Mouse (Mus musculus) left cerebral cortex, postnatal 14 days (tissue): ENCODE results near the gene Rps13. TPM values are rescaled to one million over a fixed set of nuclear protein-coding genes. Genes with fewer than 3 reads are reported as not detected.
A peak's percentile ranks its signal among the peaks of the same experiment; 100 is the strongest.
"Not testable (repeated sequence)": the region's sequence is repeated elsewhere in the genome, so short reads cannot be mapped to it uniquely, and the experiment has no call there.

ENCODE experiments used
- DNase-seq, 2 experiments: peaks; one replicate each; pipeline ENCODE4 v3.0.0; 2021 to 2022; ENCODE audit warnings: low spot score in 2 of 2, mixed read lengths in 1 of 2
- intact Hi-C: fragments of 180-260 bp; cut with DNase I; formaldehyde crosslinking; loops from one replicate; pipeline ENCODE4 v1.15.1; 2025
- long read RNA-seq, 2 experiments: library from polyadenylated mRNA; stranded (forward); transcript quantifications; one replicate each; pipeline ENCODE4 v2.0.0; 2021
- total RNA-seq, 2 experiments: library from RNA; stranded (reverse); gene quantifications; 2 replicates each; pipeline ENCODE4 v1.2.3; 2021

Gene Rps13
- 100 to 1,000 TPM; 181 to 206 TPM for total RNA-seq
- long read RNA-seq, experiment 1, transcript Rps13-201 (6 exons, 589 nt) = major isoform, 58 of 65 reads
- long read RNA-seq, experiment 1, partial matches to known transcripts = 1 of 65 reads
- long read RNA-seq, experiment 1, other reads (novel, unspliced or antisense) = 2 of 65 reads
- long read RNA-seq, experiment 2, transcript Rps13-201 (6 exons, 589 nt) = major isoform, 41 of 46 reads
- long read RNA-seq, experiment 2, partial matches to known transcripts = 1 of 46 reads
- long read RNA-seq, experiment 2, other reads (novel, unspliced or antisense) = 3 of 46 reads

DNA sequence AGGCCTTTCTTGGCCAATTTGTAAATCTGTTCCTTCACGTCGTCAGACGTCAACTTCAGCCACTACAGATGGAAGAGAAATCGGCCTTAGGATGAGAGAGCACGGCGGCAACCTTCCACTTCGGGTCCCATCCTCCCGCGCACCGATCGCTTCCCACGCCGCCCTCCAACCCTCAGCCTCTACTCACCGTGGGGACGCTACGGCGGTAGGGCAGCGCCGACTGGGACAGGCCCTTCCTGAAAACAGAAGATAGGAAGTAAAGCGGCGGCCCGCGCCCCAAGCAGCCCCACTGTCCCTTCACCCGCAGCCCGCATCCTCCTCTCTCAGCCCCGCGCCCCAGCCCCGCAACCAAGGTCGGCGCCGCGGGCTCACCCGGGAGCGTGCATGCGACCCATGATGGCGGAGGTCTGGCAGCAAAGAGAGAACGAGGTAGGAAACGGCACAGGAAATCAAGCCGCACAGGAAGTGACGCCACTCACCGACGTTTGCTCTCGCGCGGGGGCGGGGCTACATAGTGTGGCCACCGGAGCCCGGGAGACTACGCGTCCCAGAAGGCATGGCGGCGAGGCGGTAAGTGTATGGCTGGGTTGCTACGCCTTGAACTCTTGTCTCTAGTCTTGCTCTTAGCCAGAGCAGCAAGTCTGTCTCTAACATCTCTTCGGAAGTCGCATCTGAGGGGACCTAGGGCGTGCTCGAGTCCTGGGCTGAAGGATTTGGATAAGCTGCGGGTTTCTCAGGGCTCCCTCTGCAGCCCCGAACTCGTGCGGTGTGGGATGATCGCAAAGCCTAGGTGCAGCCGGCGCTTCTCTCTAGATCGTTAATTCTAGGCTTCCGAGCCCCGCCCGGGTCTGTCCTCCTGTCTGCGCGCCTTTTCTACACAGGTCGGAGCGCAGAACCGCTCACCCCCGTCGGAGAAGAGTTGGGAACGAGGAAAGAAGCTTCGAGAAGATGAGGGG, at the start of gene Rps13:
Gene Rps13, minus strand, starts transcription at position 483 of the 956 bp plus-strand sequence.
- intact Hi-C loops = loop anchor here (5.0 to 10.0 kb wide), 2 partner anchors 108 to 171 kb away; partner anchors contain the start of genes Nucb2 and Pik3c2a
- peak; percentile 98 to 99 for DNase-seq

DNA sequence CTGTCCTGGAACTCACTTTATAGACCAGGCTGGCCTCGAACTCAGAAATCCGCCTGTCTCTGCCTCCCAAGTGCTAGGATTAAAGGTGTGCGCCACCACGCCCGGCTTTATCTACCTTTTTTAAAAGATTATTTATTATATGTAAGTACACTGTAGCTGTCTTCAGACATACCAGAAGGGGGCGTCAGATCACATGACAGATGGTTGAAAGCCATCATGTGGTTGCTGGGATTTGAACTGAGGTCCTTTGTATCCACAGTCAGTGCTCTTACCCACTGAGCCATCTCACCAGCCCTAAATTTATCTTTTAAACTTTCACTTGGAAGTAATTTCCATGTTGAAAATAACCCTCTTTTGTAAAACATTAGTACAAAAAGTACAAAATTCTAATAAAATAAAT, 45.2 kb upstream of the Rps13 start:
- intact Hi-C loops, DNase-seq: not testable (repeated sequence)

DNA sequence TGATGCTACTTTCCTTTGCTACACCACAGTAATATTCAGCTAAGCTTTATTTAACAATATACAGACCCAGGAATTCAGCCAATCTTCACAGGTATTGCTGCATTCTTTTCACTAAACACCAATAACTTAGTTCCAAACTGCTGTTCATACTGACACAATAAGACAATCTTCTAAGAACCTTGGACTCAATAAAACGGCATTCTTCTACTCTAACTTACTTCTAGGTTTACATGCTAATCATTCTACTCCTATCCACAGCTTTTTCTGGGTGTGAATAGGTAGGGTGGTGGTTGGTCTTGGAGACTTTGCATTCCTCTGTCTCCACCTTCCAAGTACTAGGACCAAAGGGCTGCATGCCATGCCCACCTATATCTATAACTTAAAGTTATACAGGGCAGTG, 40.3 kb upstream of the Rps13 start:
- no peak for DNase-seq
- intact Hi-C loops = no loop called here

DNA sequence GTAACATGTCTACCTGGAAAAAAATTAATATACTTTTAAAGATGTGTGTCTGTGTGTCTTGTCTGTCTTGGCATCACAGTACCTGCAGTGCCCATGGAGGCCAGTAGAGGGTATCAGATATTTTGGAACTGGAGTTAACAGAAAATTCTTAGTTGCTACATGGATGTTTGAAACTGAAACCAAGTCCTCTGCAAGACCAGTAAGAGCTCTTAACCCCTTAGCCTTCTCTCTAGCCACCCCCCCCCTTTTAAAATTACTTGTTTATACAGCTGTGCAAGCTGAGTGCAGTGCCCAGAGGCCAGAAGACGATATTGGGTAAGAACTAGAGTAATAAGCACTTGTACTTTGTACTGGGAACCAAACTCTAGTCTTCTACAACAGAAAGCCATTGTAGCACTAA, 2.2 kb upstream of the Rps13 start:
- intact Hi-C loops = loop anchor here (10.0 kb wide), 1 partner anchor 169 kb away; the partner anchor contains the start of gene Nucb2
- DNase-seq = peak; percentile 52 to 72

DNA sequence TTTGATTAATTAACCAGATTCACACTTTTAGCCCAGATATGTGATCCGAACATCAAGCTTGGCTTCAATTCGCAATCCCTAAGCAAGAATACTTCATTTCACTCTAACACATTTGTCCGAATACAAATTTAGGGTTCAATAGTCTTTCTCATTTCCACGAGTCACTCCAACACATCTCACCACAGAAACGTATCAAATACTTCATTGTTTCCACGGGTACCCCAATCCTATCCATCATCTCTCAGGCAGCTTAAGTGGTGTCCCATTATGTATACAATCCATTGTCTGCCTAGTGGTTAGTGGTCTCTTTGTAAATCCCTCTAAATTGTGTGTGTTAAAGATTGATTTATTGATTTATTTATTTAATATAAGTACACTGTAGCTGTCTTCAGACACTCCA, 1.1 kb upstream of the Rps13 start:
- DNase-seq = no peak
- intact Hi-C loops = loop anchor here (10.0 kb wide), 1 partner anchor 170 kb away; the partner anchor contains the start of gene Nucb2

DNA sequence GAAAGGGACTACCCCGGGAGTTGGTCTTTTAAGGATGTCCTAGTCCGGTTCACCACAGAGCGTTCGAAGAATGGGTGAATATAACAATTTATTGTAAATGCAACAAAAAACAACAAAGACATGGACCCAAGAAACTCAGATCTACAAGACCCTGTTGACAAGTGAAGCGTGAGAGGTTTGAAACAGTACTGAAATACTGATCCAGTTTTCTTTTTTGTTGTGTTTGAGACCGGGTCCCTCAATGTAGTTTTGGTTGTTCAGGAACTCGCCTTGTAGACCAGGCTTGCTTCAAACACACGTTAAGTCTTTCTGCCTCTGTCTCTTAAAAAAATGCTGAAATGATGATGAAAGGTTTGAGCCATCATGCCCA, 659 bp upstream of the Rps13 start:
- no peak for DNase-seq

DNA sequence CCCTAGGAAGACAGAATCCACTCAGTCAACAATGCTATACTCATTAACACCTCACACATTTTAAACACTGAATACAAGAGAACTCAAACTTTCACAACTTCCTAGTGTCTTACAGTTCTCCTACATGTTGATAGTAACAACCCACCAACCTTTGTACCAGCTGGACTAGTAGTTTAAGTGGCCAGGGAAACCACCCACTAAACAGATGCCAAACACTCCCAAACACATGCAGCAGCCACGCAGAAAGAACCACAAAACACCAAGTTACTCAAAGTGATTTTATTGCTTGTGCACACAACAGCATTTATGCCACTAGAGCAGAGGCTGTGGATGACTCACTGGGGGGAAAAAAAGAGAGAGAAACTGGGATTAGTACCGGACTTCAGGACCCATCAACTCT, 2.7 kb downstream of the Rps13 start:
- intact Hi-C loops = loop anchor here (5.0 to 10.0 kb wide), 2 partner anchors 111 to 174 kb away; partner anchors contain the start of genes Nucb2 and Pik3c2a
- peak in 1 of 2 experiments; percentile 34 for DNase-seq

More for the DNA sequence above, 659 bp upstream of the Rps13 start:
- intact Hi-C loops = loop anchor here (5.0 to 10.0 kb wide), 2 partner anchors 108 to 170 kb away; partner anchors contain the start of genes Nucb2 and Pik3c2a

DNA sequence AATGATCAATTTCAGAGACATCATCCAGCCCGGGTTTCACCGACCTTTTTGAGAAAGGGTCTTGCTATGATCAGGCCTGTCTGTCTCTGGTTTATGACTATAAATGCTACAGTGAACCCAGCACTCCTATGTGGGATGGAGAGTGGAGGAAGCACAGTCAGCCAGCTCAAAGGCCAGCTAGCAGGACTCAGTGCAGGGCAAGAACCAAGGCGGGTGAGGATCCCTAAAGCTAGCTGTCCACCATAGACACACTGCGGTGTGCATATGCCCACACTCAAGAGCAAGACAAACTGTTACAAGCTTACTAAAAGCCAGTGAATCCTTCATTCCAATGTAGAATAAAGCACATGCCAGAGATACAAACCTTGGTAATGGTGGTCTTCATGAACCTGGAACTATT, 4.1 kb downstream of the Rps13 start:
- intact Hi-C loops = loop anchor here (5.0 to 10.0 kb wide), 2 partner anchors 112 to 175 kb away; partner anchors contain the start of genes Nucb2 and Pik3c2a
- no peak for DNase-seq

DNA sequence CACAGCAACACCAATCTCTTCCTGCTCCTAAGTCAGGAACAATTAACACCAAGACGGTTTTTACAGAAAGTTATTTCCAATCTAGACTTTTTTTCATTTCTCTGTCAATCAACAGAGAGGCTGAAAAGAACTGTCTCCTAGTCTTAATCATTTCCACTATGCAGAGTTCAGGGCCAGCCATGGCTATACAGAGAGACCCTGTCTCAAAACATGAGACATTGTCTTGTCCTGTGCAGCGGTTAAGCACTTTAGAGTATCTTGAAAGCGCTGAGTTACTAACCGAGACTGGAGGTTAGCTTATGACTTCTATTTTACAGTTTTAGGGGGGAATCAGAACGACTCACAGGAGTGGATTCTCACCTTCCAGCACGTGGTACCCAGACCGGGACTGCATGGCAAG, 5.2 kb downstream of the Rps13 start:
- DNase-seq = no peak
- intact Hi-C loops = no loop called here

DNA sequence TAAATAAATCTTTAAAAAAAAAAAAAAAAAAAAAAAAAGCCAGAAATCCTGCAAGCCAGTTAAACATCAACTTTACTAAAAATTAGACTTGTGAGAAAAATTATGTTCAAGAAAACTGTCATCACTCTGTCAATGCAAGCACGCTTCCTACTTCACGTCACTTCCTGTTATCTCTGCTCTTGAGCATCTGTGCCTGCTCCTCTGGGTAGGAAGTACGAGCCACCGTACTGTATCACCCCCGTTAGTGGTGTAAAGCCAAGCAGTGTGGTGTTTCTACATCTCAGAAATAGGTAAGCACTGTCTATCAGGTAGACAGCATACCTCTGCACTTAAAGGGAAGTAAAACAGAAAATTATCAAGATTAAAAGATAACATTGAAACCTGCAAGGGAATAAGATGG, 6.1 kb downstream of the Rps13 start:
- intact Hi-C loops = no loop called here

DNA sequence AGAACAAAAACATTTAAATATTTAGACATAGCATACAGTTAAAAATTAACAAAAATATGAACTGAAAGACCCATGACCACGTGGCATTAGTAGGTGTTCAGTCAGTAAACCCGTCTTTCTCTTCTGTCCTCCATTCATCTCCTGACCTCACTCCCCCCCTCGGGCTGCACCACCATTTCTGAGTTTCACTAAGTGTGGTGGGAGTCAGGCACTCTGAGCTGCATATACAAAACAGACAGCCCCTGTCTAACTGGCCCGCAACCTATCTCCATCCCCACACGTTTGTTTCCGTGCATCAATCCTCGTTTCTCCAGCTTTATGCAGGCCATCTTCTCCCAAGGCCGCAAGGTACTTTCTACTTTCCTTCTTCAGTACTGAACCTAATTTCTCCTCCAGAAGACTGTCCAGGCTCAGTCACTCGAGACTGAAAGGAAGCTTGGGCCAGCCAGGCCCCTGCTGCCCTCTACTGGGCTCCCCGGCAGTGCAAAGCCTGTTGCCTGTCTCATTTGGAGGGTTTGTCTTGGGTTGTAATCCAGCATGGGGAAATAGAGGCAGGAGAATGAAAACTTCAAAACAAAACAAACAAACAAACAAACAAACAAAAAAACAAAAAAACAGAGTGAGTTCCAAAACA, 10.5 kb downstream of the Rps13 start:
- intact Hi-C loops = loop anchor here (1.0 to 5.0 kb wide), 3 partner anchors 61 to 166 kb away; no protein-coding TSS in a partner anchor
- peak; percentile 65 to 70 for DNase-seq

More for the DNA sequence above, 6.1 kb downstream of the Rps13 start:
- DNase-seq = no peak

DNA sequence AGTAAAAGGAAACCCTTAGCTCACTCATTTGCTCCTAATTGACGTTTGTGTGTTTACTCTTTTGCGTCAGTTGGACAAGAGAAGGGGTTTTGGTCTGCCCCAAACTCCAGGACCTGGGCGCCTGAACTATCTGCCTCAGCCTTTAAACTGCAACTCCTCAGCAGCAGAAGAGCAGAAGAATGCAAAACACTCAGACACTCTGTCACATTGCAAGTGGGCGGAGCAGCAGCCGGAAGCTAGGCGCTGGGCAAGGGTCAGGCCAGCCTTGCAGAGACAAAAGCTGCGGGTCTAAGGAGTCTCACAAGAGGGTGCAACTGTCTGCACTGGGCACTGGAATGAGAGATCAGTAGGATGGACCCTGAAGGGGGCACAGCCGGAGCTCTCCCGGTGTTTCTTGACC, 24.5 kb downstream of the Rps13 start:
- intact Hi-C loops = loop anchor here (5.0 kb wide), 1 partner anchor 42 kb away; no protein-coding TSS in a partner anchor
- no peak for DNase-seq

DNA sequence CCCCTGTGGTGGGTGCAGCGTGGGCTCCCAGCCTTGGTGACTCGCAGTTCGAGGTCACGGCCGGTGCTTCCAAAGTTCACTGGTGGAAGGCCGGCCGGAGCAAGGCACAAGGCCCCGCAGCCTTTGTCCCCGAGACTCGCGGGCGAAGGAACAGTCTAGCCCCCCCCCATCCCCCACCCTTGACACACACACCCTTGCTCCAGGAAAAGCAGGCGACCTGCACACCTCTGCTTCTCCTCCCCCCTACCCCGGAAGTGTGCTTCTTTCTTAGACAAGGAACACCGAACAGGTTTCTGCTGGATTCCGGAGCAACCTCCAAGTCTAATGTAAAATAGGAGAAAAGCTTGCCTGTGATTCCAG, 25.4 kb downstream of the Rps13 start:
- no peak for DNase-seq
- intact Hi-C loops = loop anchor here (5.0 kb wide), 1 partner anchor 41 kb away; no protein-coding TSS in a partner anchor

DNA sequence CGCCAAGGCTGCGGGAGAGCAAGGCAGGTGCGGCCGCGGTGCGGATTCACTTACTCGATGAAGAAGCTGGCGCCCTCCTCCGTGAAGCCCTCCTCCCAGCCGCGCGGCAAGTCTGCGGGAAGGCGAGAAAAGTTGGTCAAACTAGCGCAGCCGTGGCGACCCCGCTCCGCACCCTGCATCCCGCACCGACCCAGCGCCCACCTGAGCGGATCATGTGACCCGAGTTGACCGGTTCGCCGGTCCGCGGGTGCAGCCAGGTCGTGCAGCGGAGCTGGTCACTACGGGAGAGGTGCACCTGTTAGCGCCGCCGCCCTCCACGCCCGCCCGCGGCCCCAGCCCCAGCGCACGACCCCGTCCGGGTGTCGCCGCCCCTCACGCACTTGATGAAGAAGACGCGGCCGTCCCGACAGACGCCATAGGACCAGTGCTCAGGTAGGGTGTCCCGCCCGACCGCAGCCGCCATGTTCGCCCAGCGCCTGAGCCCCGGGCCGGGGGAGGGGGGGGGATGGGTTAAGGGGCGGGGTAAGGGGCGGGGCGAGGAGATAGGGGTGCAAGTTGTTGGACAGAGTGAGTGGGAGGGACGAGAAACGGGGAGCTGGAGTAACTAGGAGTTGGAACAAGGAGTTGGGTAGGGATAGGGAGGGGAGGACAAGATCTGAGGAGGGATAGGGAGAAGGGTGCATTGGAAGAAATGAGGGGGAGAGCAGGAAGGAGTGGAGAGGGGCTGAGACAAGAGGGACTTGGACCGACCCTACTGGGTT, 25.9 kb downstream of the Rps13 start, which contains the start of gene Plekha7:
Gene Plekha7, minus strand, starts transcription at position 506 of the 761 bp plus-strand sequence.
- DNase-seq = no peak
- intact Hi-C loops = loop anchor here (5.0 kb wide), 1 partner anchor 41 kb away; no protein-coding TSS in a partner anchor

DNA sequence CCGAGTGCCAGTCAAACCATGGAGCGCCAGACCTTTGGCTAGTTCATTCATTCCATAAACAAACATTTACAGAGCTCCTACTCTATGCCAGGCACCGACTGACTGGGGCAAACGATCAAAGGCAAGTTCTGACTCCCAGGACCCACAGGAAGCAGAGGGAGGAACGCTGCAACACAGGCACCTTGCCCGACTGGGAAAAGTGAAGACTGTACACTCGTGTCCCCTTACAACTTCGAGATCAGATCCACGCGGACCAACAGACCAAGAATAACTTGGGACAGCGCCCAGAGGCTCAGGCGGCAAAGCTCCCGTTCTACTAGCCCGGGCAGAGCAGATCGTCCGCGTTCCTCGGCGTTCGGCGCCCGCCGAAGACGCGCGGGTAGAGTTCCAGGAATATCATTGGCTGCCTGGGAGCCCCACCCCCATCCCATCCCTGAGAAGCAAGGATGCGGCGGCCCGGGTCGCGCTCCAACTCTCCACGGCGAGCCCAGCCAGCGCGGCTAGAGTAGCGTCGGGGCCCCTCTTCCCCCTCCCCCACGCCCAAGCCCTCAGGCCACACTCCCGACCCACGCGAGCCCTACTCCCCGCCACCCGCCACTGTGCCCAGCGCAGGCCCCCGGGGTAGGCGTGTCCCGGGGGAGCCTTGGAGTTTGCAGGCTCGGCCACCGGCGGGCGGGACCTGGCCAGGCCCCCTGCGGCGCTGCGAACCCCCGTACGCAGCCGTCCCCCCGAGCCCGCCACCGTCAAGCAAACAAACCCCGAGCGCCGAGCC, 26.7 kb downstream of the Rps13 start:
- intact Hi-C loops = loop anchor here (5.0 kb wide), 1 partner anchor 40 kb away; no protein-coding TSS in a partner anchor
- DNase-seq = peak; percentile 54 to 57

DNA sequence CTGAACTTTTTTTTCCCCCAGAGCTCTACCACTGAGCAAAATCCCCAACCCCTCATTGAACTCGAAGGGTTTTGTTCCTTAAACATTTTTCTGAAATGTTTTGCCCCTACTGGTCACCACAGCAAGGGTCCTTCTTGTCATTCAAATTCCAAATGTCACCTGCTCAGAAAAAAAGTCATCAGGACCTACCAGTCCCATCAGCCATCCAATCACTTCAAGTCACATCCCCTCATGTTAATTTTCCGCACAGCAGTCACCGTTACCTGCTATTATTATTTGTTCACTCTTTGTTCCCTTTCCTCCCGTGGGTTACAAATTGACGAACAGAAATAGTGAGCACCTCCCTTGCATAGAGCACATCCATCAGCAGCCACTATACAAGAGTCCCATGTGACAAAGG, 27.4 kb downstream of the Rps13 start:
- intact Hi-C loops = loop anchor here (5.0 kb wide), 1 partner anchor 39 kb away; no protein-coding TSS in a partner anchor
- DNase-seq = no peak

DNA sequence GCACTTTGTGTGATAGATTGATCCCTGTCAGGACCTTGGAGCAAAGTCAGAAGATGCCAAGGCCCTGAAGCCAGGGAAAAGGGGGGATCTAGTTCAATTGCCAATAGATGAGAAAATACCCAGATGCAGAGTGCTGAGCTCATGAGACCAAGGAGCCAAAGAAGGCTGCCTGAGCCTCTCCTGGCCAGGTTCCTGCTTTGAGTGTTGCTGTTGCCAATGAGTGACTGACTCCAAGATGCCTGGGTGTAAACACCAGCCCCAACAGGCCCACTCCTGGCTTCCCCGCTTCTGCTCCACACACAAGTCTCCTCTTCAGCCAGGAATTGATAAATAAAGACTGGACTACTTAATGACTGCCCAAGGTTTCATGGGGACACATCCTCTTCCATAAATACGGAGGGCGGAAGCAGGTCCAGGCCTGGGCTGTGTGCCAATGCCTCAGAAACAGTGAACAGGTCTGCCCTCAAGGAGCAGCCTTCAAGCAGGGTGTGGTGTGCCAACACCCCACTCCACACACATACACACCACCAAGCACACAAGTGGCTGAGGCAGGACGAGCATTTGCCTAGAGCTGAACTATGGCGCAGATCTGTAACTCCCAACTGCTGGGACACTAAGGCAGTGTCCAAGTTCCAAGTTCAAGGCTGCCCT, 32.2 kb downstream of the Rps13 start:
- intact Hi-C loops = no loop called here
- DNase-seq = no peak
